Mouse (Mus musculus) myocyte (in vitro differentiated cells): ENCODE data around the gene Fxyd1. TPM values are rescaled to one million over a fixed set of nuclear protein-coding genes. Genes with fewer than 3 reads are reported as not detected.
A peak's percentile ranks its signal among the peaks of the same experiment; 100 is the strongest.

Experiments used
- H3K27me3 ChIP-seq: one replicate; pipeline ENCODE4 v1.6.1; 2011; ENCODE audit not compliant: control insufficient read depth, insufficient read depth, insufficient read length
- H3K36me3 ChIP-seq: one replicate; pipeline ENCODE4 v1.6.1; 2011; ENCODE audit not compliant: control insufficient read depth, insufficient read depth
- H3K4me2 ChIP-seq: one replicate; pipeline ENCODE4 v1.6.1; 2011; ENCODE audit warnings: low read depth, control low read depth
- H3K4me3 ChIP-seq: one replicate; pipeline ENCODE4 v1.5.1; 2011; ENCODE audit warnings: mild to moderate bottlenecking, control low read depth, moderate library complexity
- H3K79me2 ChIP-seq: one replicate; pipeline ENCODE4 v1.6.1; 2011; ENCODE audit not compliant: control insufficient read depth, insufficient read depth
- H3ac ChIP-seq: one replicate; pipeline ENCODE4 v1.6.1; 2011; ENCODE audit not compliant: control insufficient read depth, insufficient read length
- CEBPB ChIP-seq: IDR thresholded peaks from 2 replicates; pipeline ENCODE4 v1.6.1; 2011; ENCODE audit warnings: mild to moderate bottlenecking, moderate library complexity; ENCODE audit not compliant: poor library complexity, insufficient read depth, severe bottlenecking
- E2F4 ChIP-seq: IDR thresholded peaks from one replicate; pipeline ENCODE4 v1.6.1; 2011; ENCODE audit warnings: mild to moderate bottlenecking, control low read depth, moderate library complexity; ENCODE audit not compliant: insufficient read depth
- MAX ChIP-seq: IDR thresholded peaks from one replicate; pipeline ENCODE4 v1.6.1; 2011; ENCODE audit warnings: low read depth, mild to moderate bottlenecking, control low read depth
- MYOD1 ChIP-seq, 3 experiments: IDR thresholded peaks; one replicate each; pipeline ENCODE4 v1.6.1; 2011; ENCODE audit warnings: control low read depth in 2 of 3, low read depth in 2 of 3, mild to moderate bottlenecking in 2 of 3, moderate library complexity in 1 of 3; ENCODE audit not compliant: insufficient read length in 2 of 3, control insufficient read depth in 1 of 3
- MYOG ChIP-seq, 3 experiments: IDR thresholded peaks; one replicate each; pipeline ENCODE4 v1.6.1; 2011; ENCODE audit warnings: control low read depth in 2 of 3, low read depth in 2 of 3, mild to moderate bottlenecking in 2 of 3; ENCODE audit not compliant: insufficient read length in 2 of 3, control insufficient read depth in 1 of 3, insufficient read depth in 1 of 3
- POLR2A ChIP-seq: IDR thresholded peaks from one replicate; pipeline ENCODE4 v1.6.1; 2011; ENCODE audit warnings: low read depth, mild to moderate bottlenecking, control low read depth, moderate library complexity; ENCODE audit not compliant: insufficient read length
- SRF ChIP-seq: IDR thresholded peaks from one replicate; pipeline ENCODE4 v1.6.1; 2011; ENCODE audit warnings: low read depth; ENCODE audit not compliant: control insufficient read depth, insufficient read length
- TCF3 ChIP-seq: IDR thresholded peaks from one replicate; pipeline ENCODE4 v1.6.1; 2011; ENCODE audit warnings: low read depth, control low read depth; ENCODE audit not compliant: insufficient read length
- USF1 ChIP-seq: IDR thresholded peaks from one replicate; pipeline ENCODE4 v1.6.1; 2011; ENCODE audit warnings: low read depth, mild to moderate bottlenecking, control low read depth, moderate library complexity
- polyA plus RNA-seq: library from polyadenylated mRNA; unstranded; fragments of >200 nt; fragmentation: generic; extraction: Trizol; gene quantifications from one replicate; pipeline ENCODE4 v1.2.1, GENCODE M21; 2012; ENCODE audit warnings: missing spikeins

Gene Fxyd1
- polyA plus RNA-seq, 1 experiment = 8.4 TPM

- TF ChIP-seq POLR2A (no peak), USF1 (no peak), MYOG (IDR thresholded peaks at IDR 0.05; ENCODE audit: control insufficient read depth in 1 of 3, insufficient read depth in 1 of 3, insufficient read length in 2 of 3, low read depth in 2 of 3) (no peak), MYOD1 (IDR thresholded peaks at IDR 0.05; ENCODE audit: control insufficient read depth in 1 of 3, insufficient read length in 2 of 3, low read depth in 2 of 3) (no peak)
- Histone ChIP-seq H3K27me3 (no peaks in the 10 kb centered on the region), H3ac (no peak overlapping the region), H3K36me3 (no peaks in the 10 kb centered on the region), H3K79me2 (no peaks in the 10 kb centered on the region), H3K4me2 (no peak overlapping the region), H3K4me3 (no peak overlapping the region)
Measured at GRCm38 (mm10) chr7:31008175-31008574, 48.8 kb downstream of the Fxyd1 start.

- Histone ChIP-seq H3ac (no peak overlapping the region), H3K27me3 (no peaks in the 10 kb centered on the region), H3K4me2 (no peak overlapping the region), H3K4me3 (no peak overlapping the region), H3K79me2 (no peaks in the 10 kb centered on the region), H3K36me3 (no peaks in the 10 kb centered on the region)
- TF ChIP-seq CEBPB = no peak
- TF ChIP-seq POLR2A = no peak
- TF ChIP-seq SRF = no peak
- no peak for TF ChIP-seq E2F4
- no peak for TF ChIP-seq TCF3
Measured at GRCm38 (mm10) chr7:31007775-31008174, 49.2 kb downstream of the Fxyd1 start.

- Histone ChIP-seq H3K36me3 (no peaks in the 10 kb centered on the region), H3K4me2 (peak overlapping the region; percentile 34), H3ac (no peak overlapping the region), H3K27me3 (no peaks in the 10 kb centered on the region), H3K79me2 (no peaks in the 10 kb centered on the region), H3K4me3 (no peak overlapping the region)
- no peak for TF ChIP-seq MAX
Measured at GRCm38 (mm10) chr7:31002650-31003049, 54.3 kb downstream of the Fxyd1 start.

Other genes starting within 250 kb of the Fxyd1 start
- gene Ffar2, start 233.4 kb downstream of the Fxyd1 start, polyA plus RNA-seq = not detected
- gene Ffar3, start 201.0 kb downstream of the Fxyd1 start, polyA plus RNA-seq = not detected
- gene Ffar1, start 195.6 kb downstream of the Fxyd1 start, polyA plus RNA-seq = not detected
- gene Cd22, start 176.9 kb downstream of the Fxyd1 start, polyA plus RNA-seq = not detected
- 0.01 TPM for gene Mag, start 142.3 kb downstream of the Fxyd1 start, polyA plus RNA-seq
- gene Hamp2, start 132.5 kb downstream of the Fxyd1 start, polyA plus RNA-seq = not detected
- not detected for gene Hamp, start 113.2 kb downstream of the Fxyd1 start, polyA plus RNA-seq
- gene Usf2, start 100.4 kb downstream of the Fxyd1 start, polyA plus RNA-seq = 88.6 TPM
- 0.02 TPM for gene Lsr, start 83.7 kb downstream of the Fxyd1 start, polyA plus RNA-seq
- gene Fam187b, start 83.4 kb downstream of the Fxyd1 start, polyA plus RNA-seq = not detected
- 31.0 TPM for gene Fxyd5, start 14.7 kb downstream of the Fxyd1 start, polyA plus RNA-seq
- gene Fxyd7, start 5.7 kb downstream of the Fxyd1 start, polyA plus RNA-seq = not detected
- gene Lgi4, start 2.1 kb upstream of the Fxyd1 start, polyA plus RNA-seq = not detected
- gene Fxyd3, start 19.5 kb upstream of the Fxyd1 start, polyA plus RNA-seq = 0.01 TPM
- gene Hpn, start 58.1 kb upstream of the Fxyd1 start, polyA plus RNA-seq = not detected
- gene Scn1b, start 69.8 kb upstream of the Fxyd1 start, polyA plus RNA-seq = 4.1 TPM
- 25.5 TPM for gene Gramd1a, start 98.7 kb upstream of the Fxyd1 start, polyA plus RNA-seq
- not detected for gene Scgb2b2, start 233.3 kb upstream of the Fxyd1 start, polyA plus RNA-seq
- not detected for gene Scgb1b2, start 234.6 kb upstream of the Fxyd1 start, polyA plus RNA-seq